Mouse (Mus musculus): ENCODE results near the gene Kdm2a. TPM values are rescaled to one million over a fixed set of nuclear protein-coding genes. Genes with fewer than 3 reads are reported as not detected.
A peak's percentile ranks its signal among the peaks of the same experiment; 100 is the strongest.

Gene Kdm2a
- polyA plus RNA-seq, 1 experiment, result 9.4 TPM

DNA sequence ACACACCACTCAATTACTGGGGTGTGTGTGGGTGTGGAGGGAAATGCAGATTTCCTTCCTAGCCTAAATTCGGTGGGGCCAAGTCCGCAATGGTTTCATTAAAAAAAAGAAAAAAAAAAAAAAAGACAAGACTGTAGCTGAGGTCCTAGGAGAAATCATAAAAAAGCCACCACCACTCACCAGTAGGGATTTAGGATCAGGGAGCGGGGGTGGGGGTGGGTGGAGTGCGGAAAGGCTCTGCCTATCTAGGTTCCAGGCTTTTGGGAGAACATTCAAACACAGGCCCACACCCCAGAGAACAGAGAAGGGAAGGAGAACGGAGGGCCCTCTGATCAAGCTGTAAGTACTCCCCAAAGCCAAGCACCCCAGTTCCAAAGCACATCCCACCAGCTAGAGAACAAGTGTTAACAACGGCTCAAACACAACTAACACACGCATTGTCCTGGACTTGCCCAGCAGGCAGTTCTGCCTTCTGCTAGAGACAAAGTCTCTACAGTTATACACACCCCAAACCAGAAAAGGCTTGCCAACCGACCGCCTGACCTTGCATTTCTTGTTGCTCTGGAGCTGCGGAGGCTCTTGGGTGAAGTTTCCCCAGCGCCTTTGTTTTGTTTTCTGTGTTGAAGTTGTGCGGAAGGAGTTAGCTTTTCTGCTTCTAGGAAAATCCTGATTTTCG, 64.8 kb downstream of the Kdm2a start:
- H3K36me3 ChIP-seq (replicated peaks; ENCODE audit: low read length), result peaks cover 64% of the 10 kb centered on the region
- peaks cover 49% of the 10 kb centered on the region for H3K4me1 ChIP-seq

DNA sequence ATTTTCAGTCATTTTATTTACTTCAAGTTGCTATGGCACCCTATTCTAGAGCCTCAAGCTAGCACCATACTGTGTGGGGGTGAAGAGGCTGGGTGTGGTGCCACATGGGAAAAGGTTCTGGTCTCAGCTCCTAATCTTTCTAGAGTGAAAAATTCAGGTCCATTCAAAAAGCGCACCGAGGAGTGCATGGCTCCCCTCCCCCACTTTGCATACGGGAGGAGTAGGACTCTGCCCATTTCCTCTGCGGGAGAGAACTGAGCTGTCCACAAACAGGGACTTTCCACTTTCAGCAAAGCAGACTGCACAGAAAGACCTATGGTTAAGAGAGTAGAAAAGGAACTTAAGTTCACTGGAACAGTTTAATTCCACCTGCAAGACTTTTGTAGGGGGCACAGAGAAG, 65.4 kb downstream of the Kdm2a start:
- Histone ChIP-seq H3K4me1 (peaks cover 45% of the 10 kb centered on the region), H3K9me3 (no peaks in the 10 kb centered on the region), H3K27me3 (replicated peaks) (no peaks in the 10 kb centered on the region), H3K36me3 (replicated peaks; ENCODE audit: low read length) (peaks cover 64% of the 10 kb centered on the region), H3K4me3 (replicated peaks) (peak overlapping the region; percentile 95)
- TF ChIP-seq GATA1 (IDR thresholded peaks at IDR 0.05; ENCODE audit: borderline replicate concordance, low read length) (no peak), FLI1 (IDR thresholded peaks at IDR 0.05; ENCODE audit: low read length) (no peak)

More for the DNA sequence above, 64.8 kb downstream of the Kdm2a start:
- TF ChIP-seq FLI1 (IDR thresholded peaks at IDR 0.05; ENCODE audit: low read length) (no peak), GATA1 (IDR thresholded peaks at IDR 0.05; ENCODE audit: borderline replicate concordance, low read length) (no peak)
- H3K4me3 ChIP-seq (replicated peaks), result peak overlapping the region; percentile 95
- no peaks in the 10 kb centered on the region for H3K27me3 ChIP-seq (replicated peaks)
- no peaks in the 10 kb centered on the region for H3K9me3 ChIP-seq

DNA sequence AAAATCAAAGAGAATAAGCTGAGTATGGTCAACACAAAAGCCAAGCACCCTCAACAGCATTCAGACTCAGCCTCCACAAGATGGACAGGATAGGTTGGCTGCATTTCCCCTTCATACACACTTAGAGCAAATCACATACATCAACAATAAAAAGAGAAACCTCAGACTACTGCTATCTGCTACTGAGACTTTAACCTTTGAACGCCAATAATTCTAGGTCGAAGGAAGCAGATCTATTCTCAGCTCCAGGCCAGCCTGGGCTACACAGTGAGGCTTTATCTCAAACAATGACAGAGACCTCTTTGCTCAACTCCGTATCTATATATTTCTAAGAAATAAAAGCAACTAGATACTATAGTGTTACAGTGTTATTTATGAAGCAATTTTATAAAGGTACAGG, 66.8 kb downstream of the Kdm2a start:
- H3K4me3 ChIP-seq (replicated peaks), result no peak overlapping the region
- peaks cover 46% of the 10 kb centered on the region for H3K4me1 ChIP-seq
- peaks cover 65% of the 10 kb centered on the region for H3K36me3 ChIP-seq (replicated peaks; ENCODE audit: low read length)
- no peaks in the 10 kb centered on the region for H3K9me3 ChIP-seq
- H3K27me3 ChIP-seq (replicated peaks), result no peaks in the 10 kb centered on the region
- no peak for TF ChIP-seq GATA1 (IDR thresholded peaks at IDR 0.05; ENCODE audit: borderline replicate concordance, low read length)
- no peak for TF ChIP-seq FLI1 (IDR thresholded peaks at IDR 0.05; ENCODE audit: low read length)

DNA sequence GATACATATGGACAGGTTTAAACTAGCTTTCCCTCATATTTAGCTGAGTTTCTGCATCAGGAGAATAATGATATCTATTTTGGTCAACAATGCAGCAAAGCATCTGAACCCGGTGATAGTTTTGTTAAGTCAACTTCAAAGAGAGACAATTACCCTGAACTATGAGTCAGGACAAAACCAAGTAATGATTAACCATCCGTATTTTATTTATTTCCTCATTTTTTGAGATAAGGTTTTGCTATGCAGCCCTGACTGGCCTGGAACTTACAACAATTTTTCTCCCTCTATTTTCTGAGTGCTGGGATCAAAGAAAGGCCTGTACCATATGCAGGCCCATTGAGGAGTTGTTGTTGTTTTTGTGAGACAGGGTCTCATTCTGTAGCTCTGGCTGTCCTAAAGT, 67.5 kb downstream of the Kdm2a start:
- no peak for TF ChIP-seq GATA1 (IDR thresholded peaks at IDR 0.05; ENCODE audit: borderline replicate concordance, low read length)
- no peak for TF ChIP-seq FLI1 (IDR thresholded peaks at IDR 0.05; ENCODE audit: low read length)
- H3K9me3 ChIP-seq, result no peaks in the 10 kb centered on the region
- peaks cover 71% of the 10 kb centered on the region for H3K36me3 ChIP-seq (replicated peaks; ENCODE audit: low read length)
- H3K27me3 ChIP-seq (replicated peaks), result no peaks in the 10 kb centered on the region
- peaks cover 50% of the 10 kb centered on the region for H3K4me1 ChIP-seq
- no peak overlapping the region for H3K4me3 ChIP-seq (replicated peaks)

DNA sequence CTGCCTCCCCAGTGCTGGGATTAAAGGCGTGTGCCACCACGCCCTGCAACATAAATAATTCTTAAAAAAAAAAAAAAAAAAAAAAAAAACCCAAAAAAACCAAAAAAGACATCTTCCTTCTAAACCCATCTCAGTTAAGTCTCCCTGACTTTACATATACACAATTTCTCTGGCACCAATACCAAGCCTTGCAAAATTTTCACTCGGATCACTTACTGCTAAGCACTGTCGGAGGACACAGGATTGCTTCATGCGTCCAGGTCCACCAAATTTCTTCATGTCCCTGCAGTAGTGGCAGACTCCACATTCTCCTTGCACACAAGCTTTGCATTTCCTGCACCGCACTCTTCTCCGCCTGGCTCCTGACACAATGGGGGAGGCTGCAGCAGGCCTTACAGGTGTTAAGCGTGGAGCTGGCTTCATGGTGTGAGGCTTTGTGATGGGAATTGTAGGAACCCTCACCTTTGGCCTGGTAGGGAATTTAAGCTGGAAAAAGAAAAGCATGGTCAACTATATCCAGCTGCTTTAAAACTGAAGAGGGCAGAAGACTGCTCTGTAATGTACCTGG, 69.3 kb downstream of the Kdm2a start:
- TF ChIP-seq GATA1 (IDR thresholded peaks at IDR 0.05; ENCODE audit: borderline replicate concordance, low read length), result no peak
- TF ChIP-seq FLI1 (IDR thresholded peaks at IDR 0.05; ENCODE audit: low read length), result no peak

DNA sequence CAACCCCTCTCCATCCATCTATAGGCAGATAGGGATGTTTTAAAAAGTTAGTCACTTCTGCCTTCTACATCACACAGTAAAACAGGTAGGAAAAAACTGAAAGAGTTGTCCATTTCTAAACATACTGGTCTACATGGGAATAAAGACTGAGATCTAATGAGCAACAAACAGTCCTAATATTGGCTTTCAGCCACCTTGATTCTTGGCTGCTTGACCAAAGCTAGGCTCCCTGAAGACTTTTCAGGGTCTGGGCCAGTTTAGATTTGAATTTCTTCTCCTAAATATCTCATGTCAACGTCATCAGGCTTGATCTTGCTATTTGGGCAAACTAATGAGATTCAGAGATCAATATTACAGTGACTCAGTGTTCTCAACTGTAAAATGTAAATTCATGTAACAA, 71.2 kb downstream of the Kdm2a start:
- TF ChIP-seq GATA1 (IDR thresholded peaks at IDR 0.05; ENCODE audit: borderline replicate concordance, low read length) (no peak), FLI1 (IDR thresholded peaks at IDR 0.05; ENCODE audit: low read length) (no peak)
- Histone ChIP-seq H3K9me3 (no peaks in the 10 kb centered on the region), H3K27me3 (replicated peaks) (no peaks in the 10 kb centered on the region), H3K4me3 (replicated peaks) (no peak overlapping the region), H3K4me1 (peaks cover 29% of the 10 kb centered on the region), H3K36me3 (replicated peaks; ENCODE audit: low read length) (peaks cover 99% of the 10 kb centered on the region)

More for the DNA sequence above, 69.3 kb downstream of the Kdm2a start:
- H3K4me3 ChIP-seq (replicated peaks), result no peak overlapping the region
- no peaks in the 10 kb centered on the region for H3K9me3 ChIP-seq
- peaks cover 82% of the 10 kb centered on the region for H3K36me3 ChIP-seq (replicated peaks; ENCODE audit: low read length)
- H3K27me3 ChIP-seq (replicated peaks), result no peaks in the 10 kb centered on the region
- H3K4me1 ChIP-seq, result peaks cover 36% of the 10 kb centered on the region

DNA sequence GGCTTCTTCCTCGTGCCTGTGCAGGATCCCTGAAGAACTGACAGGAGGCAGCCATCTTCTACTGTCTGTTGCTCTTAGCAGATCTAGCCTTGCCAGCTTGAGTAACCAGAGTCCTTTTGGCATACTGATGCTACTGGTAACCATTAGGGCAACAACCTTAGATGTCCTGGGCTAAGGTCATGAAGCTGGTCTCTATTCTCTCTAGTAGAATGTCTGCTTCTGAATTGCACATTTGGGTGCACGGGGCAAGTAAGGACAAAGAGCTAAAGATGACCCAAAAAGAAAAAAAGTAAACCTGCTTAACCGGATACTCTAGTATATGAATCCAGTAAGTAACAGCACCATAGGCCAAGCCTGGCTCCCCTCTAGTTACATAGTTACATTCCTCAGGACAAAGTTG, 72.0 kb downstream of the Kdm2a start:
- Histone ChIP-seq H3K36me3 (replicated peaks; ENCODE audit: low read length) (peaks cover 97% of the 10 kb centered on the region), H3K9me3 (no peaks in the 10 kb centered on the region), H3K4me3 (replicated peaks) (no peak overlapping the region), H3K27me3 (replicated peaks) (no peaks in the 10 kb centered on the region), H3K4me1 (peaks cover 21% of the 10 kb centered on the region)
- TF ChIP-seq FLI1 (IDR thresholded peaks at IDR 0.05; ENCODE audit: low read length), result no peak
- TF ChIP-seq GATA1 (IDR thresholded peaks at IDR 0.05; ENCODE audit: borderline replicate concordance, low read length), result no peak

DNA sequence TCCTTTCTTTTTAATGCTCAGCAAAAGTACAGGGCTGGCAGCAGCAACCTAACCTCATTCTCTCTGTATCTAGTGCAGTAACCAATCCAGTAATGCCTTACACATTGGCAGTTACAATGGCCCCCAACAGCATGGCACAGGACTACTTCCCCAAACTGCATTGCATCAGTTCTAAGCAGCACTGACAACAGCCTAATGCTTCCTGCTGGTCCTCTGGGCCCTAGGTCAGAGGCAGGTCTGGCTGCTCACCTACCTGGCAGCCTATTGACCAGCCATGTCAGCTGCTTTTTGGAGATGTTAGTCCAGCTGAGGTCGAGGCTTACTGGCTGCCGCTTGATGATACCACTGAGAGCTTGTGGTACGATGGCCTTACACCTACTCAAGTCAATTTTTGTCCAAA, 76.0 kb downstream of the Kdm2a start:
- H3K4me1 ChIP-seq, result peaks cover 26% of the 10 kb centered on the region
- no peaks in the 10 kb centered on the region for H3K9me3 ChIP-seq
- no peak for TF ChIP-seq GATA1 (IDR thresholded peaks at IDR 0.05; ENCODE audit: borderline replicate concordance, low read length)
- TF ChIP-seq FLI1 (IDR thresholded peaks at IDR 0.05; ENCODE audit: low read length), result no peak
- H3K27me3 ChIP-seq (replicated peaks), result no peaks in the 10 kb centered on the region
- no peak overlapping the region for H3K4me3 ChIP-seq (replicated peaks)
- peaks cover 98% of the 10 kb centered on the region for H3K36me3 ChIP-seq (replicated peaks; ENCODE audit: low read length)

DNA sequence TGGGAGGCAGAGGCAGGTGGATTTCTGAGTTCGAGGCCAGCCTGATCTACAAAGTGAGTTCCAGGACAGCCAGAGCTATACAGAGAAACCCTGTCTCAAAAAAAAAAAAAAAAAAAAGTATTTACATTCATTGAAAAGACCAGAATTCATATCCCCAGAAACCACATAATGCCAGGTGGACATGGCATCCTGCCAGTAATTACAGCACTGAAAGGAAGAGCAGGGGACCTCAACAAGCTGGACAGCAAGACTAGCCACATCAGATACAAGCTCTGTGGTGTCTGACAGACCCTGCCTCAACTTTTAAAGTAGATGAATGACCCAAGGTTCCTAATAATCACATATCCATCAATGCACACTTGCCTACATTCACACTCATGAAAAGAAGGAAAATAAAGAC, 76.5 kb downstream of the Kdm2a start:
- H3K36me3 ChIP-seq (replicated peaks; ENCODE audit: low read length), result peaks cover 98% of the 10 kb centered on the region
- H3K9me3 ChIP-seq, result no peaks in the 10 kb centered on the region
- TF ChIP-seq GATA1 (IDR thresholded peaks at IDR 0.05; ENCODE audit: borderline replicate concordance, low read length) (no peak), FLI1 (IDR thresholded peaks at IDR 0.05; ENCODE audit: low read length) (no peak)
- H3K4me3 ChIP-seq (replicated peaks), result no peak overlapping the region
- H3K27me3 ChIP-seq (replicated peaks), result no peaks in the 10 kb centered on the region
- peaks cover 26% of the 10 kb centered on the region for H3K4me1 ChIP-seq

DNA sequence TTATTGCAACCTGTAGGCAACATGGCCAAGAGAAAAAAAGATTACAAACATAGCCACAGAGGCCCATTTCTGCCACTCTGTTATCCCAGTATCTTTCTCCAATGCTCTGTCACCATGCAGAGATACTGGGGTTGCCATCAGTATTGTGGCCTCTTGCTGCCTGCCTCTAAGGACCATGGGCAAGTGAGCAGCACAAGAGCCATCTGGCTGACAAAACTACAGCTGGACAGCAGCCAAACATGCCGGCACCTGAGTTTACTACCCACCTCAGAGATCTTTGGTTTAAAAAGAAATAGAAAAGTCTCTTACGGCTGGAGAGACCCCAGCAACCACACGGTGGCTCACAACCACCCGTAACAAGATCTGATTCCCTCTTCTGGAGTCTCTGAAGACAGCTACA, 78.8 kb downstream of the Kdm2a start:
- H3K27me3 ChIP-seq (replicated peaks), result no peaks in the 10 kb centered on the region
- H3K4me1 ChIP-seq, result peaks cover 30% of the 10 kb centered on the region
- TF ChIP-seq GATA1 (IDR thresholded peaks at IDR 0.05; ENCODE audit: borderline replicate concordance, low read length) (no peak), FLI1 (IDR thresholded peaks at IDR 0.05; ENCODE audit: low read length) (no peak)
- H3K4me3 ChIP-seq (replicated peaks), result no peak overlapping the region
- peaks cover 89% of the 10 kb centered on the region for H3K36me3 ChIP-seq (replicated peaks; ENCODE audit: low read length)
- no peaks in the 10 kb centered on the region for H3K9me3 ChIP-seq

All from megakaryocyte, embryonic 14.5 days (primary cell).